Mouse (Mus musculus) G1E (cell line): ENCODE results near the gene Xirp2. TPM values are rescaled to one million over a fixed set of nuclear protein-coding genes. Genes with fewer than 3 reads are reported as not detected.

Experiments
- ATAC-seq: 2 replicates; pipeline ENCODE4 v1.8.0; 2016; ENCODE audit warnings: mild to moderate bottlenecking; ENCODE audit not compliant: insufficient number of reproducible peaks, poor library complexity, low FRiP score, severe bottlenecking; ENCODE audit errors: extremely low read depth
- DNase-seq: peaks from one replicate; pipeline ENCODE4 v3.0.0; 2012; ENCODE audit warnings: low spot score
- H3K27me3 ChIP-seq: 2 replicates; pipeline ENCODE4 v1.6.1; 2012; ENCODE audit warnings: mild to moderate bottlenecking, low read length, inconsistent platforms; ENCODE audit not compliant: insufficient read depth
- H3K36me3 ChIP-seq: replicated peaks from 2 replicates; pipeline ENCODE3; 2012; ENCODE audit warnings: mild to moderate bottlenecking, inconsistent platforms
- H3K4me1 ChIP-seq: 2 replicates; pipeline ENCODE4 v1.6.1; 2012; ENCODE audit warnings: low read depth, low read length, inconsistent platforms, mixed read lengths; ENCODE audit not compliant: insufficient read depth
- H3K4me3 ChIP-seq: 2 replicates; pipeline ENCODE4 v1.5.1; 2012; ENCODE audit warnings: low read depth, mild to moderate bottlenecking, inconsistent platforms, low read length, moderate library complexity, mixed read lengths
- H3K9me3 ChIP-seq: replicated peaks from 2 replicates; pipeline ENCODE4 v1.6.1; 2012; ENCODE audit warnings: inconsistent platforms
- CTCF ChIP-seq: IDR thresholded peaks from 2 replicates; pipeline ENCODE4 v1.5.1; 2012; ENCODE audit warnings: low read depth, low read length, inconsistent platforms, mixed read lengths
- GATA1 ChIP-seq: IDR thresholded peaks from 2 replicates; pipeline ENCODE4 v1.6.1; 2012; ENCODE audit warnings: borderline replicate concordance, low read length, inconsistent platforms, mixed read lengths
- GATA2 ChIP-seq: IDR thresholded peaks from 2 replicates; pipeline ENCODE4 v1.6.1; 2012; ENCODE audit warnings: low read depth, low read length, inconsistent platforms, borderline replicate concordance
- POLR2AphosphoS5 ChIP-seq: IDR thresholded peaks from 2 replicates; pipeline ENCODE4 v1.6.1; 2012; ENCODE audit warnings: low read depth, low read length, inconsistent platforms; ENCODE audit not compliant: insufficient replicate concordance
- TAL1 ChIP-seq: conservative IDR thresholded peaks from 2 replicates; pipeline ENCODE4 v1.6.1; 2012; ENCODE audit warnings: low read depth, low read length, inconsistent platforms, mixed read lengths
- polyA plus RNA-seq: library from polyadenylated mRNA; stranded (reverse); fragments of >175 nt; gene quantifications from 2 replicates; pipeline ENCODE4 v1.2.3, GENCODE M21; 2012
- total RNA-seq, 2 experiments: library from RNA; stranded (forward) in 1 of 2; stranded (reverse) in 1 of 2; fragments of 200-1000 nt in 1 of 2; fragments of >200 nt in 1 of 2; fragmentation: Nextera tagmentation in 1 of 2; gene quantifications; 2 replicates each; pipeline ENCODE4 v1.2.3; 2014 to 2017

The Xirp2 gene
- total and polyA plus RNA-seq, 3 experiments: 0.05 TPM; not detected in 2

GRCm38 (mm10) chr2:67541957-67542696, 96.3 kb downstream of the Xirp2 start:
- H3K4me1 ChIP-seq: no peaks in the 10 kb centered on the region
- DNase-seq: no peak
- no peaks in the 10 kb centered on the region for H3K27me3 ChIP-seq
- no peak overlapping the region for H3K4me3 ChIP-seq
- ATAC-seq: no peak
- no peak for TF ChIP-seq GATA2
- TF ChIP-seq GATA1: no peak
- no peak for TF ChIP-seq TAL1
- TF ChIP-seq POLR2AphosphoS5: no peak
- TF ChIP-seq CTCF: no peak
- H3K9me3 ChIP-seq: peaks cover 19% of the 10 kb centered on the region
- no peaks in the 10 kb centered on the region for H3K36me3 ChIP-seq

GRCm38 (mm10) chr2:67544426-67544825, 98.6 kb downstream of the Xirp2 start:
- H3K9me3 ChIP-seq: peaks cover 12% of the 10 kb centered on the region
- H3K4me1 ChIP-seq: no peaks in the 10 kb centered on the region
- no peak for ATAC-seq
- H3K27me3 ChIP-seq: no peaks in the 10 kb centered on the region
- no peaks in the 10 kb centered on the region for H3K36me3 ChIP-seq
- no peak for DNase-seq
- TF ChIP-seq GATA1 (no peak), CTCF (no peak), TAL1 (no peak), GATA2 (no peak), POLR2AphosphoS5 (no peak)
- no peak overlapping the region for H3K4me3 ChIP-seq

- Histone ChIP-seq H3K4me1 (no peaks in the 10 kb centered on the region), H3K36me3 (no peaks in the 10 kb centered on the region), H3K9me3 (peaks cover 20% of the 10 kb centered on the region), H3K27me3 (no peaks in the 10 kb centered on the region), H3K4me3 (no peak overlapping the region)
- no peak for DNase-seq
- no peak for ATAC-seq
- no peak for TF ChIP-seq GATA1
- no peak for TF ChIP-seq CTCF
- TF ChIP-seq TAL1: no peak
- TF ChIP-seq POLR2AphosphoS5: no peak
- no peak for TF ChIP-seq GATA2
Measured at GRCm38 (mm10) chr2:67564851-67565479, 119.2 kb downstream of the Xirp2 start.

GRCm38 (mm10) chr2:67565480-67566331, 119.9 kb downstream of the Xirp2 start, which contains the start of gene B3galt1:
Gene B3galt1, plus strand, starts transcription at chr2:67565871.
- Histone ChIP-seq H3K36me3 (no peaks in the 10 kb centered on the region), H3K27me3 (no peaks in the 10 kb centered on the region), H3K9me3 (peaks cover 20% of the 10 kb centered on the region), H3K4me3 (no peak within 1 kb of the TSS; the same call in 1 of the 2 replicates), H3K4me1 (no peaks in the 10 kb centered on the region)
- TF ChIP-seq CTCF (no peak), GATA2 (no peak), GATA1 (no peak), TAL1 (no peak), POLR2AphosphoS5 (no peak)
- DNase-seq (no peak), ATAC-seq (no peak)

- DNase-seq (no peak), ATAC-seq (no peak)
- no peaks in the 10 kb centered on the region for H3K4me1 ChIP-seq
- TF ChIP-seq POLR2AphosphoS5: no peak
- no peak for TF ChIP-seq GATA1
- no peak for TF ChIP-seq GATA2
- no peak for TF ChIP-seq CTCF
- no peak for TF ChIP-seq TAL1
- H3K36me3 ChIP-seq: no peaks in the 10 kb centered on the region
- H3K4me3 ChIP-seq: no peak overlapping the region
- H3K27me3 ChIP-seq: no peaks in the 10 kb centered on the region
- peaks cover 20% of the 10 kb centered on the region for H3K9me3 ChIP-seq
Measured at GRCm38 (mm10) chr2:67566566-67566965, 120.8 kb downstream of the Xirp2 start.

- Histone ChIP-seq H3K4me3 (no peak overlapping the region), H3K4me1 (no peaks in the 10 kb centered on the region), H3K9me3 (peaks cover 20% of the 10 kb centered on the region), H3K27me3 (no peaks in the 10 kb centered on the region), H3K36me3 (no peaks in the 10 kb centered on the region)
- no peak for TF ChIP-seq CTCF
- TF ChIP-seq POLR2AphosphoS5: no peak
- no peak for TF ChIP-seq GATA1
- TF ChIP-seq TAL1: no peak
- no peak for TF ChIP-seq GATA2
- ATAC-seq (no peak), DNase-seq (no peak)
Measured at GRCm38 (mm10) chr2:67567141-67567680, 121.4 kb downstream of the Xirp2 start.

Other genes with a start within 250 kb of the Xirp2 start
- not detected in 2 replicates for gene Gm21830, start 32.3 kb upstream of the Xirp2 start, total RNA-seq (2014; fragmentation: Nextera tagmentation)
- gene Gm21830, start 32.3 kb upstream of the Xirp2 start, total RNA-seq (2017): not detected in 2 replicates
- not detected in 2 replicates for gene Gm21830, start 32.3 kb upstream of the Xirp2 start, polyA plus RNA-seq
- not detected in 2 replicates for gene Gm26727, start 12.8 kb upstream of the Xirp2 start, total RNA-seq (2014; fragmentation: Nextera tagmentation)
- gene Gm26727, start 12.8 kb upstream of the Xirp2 start, total RNA-seq (2017): not detected in 2 replicates
- not detected in 2 replicates for gene Gm26727, start 12.8 kb upstream of the Xirp2 start, polyA plus RNA-seq
- not detected in 2 replicates for gene B3galt1, start 119.9 kb downstream of the Xirp2 start, total RNA-seq (2014; fragmentation: Nextera tagmentation)
- gene B3galt1, start 119.9 kb downstream of the Xirp2 start, total RNA-seq (2017): 0.06 and 0.16 TPM in 2 replicates
- not detected in 2 replicates for gene B3galt1, start 119.9 kb downstream of the Xirp2 start, polyA plus RNA-seq